Comparison of ENCODE assay signal across 24 mouse cellular contexts in genomic region chr9:23407935-23408781, GRCm38 (mm10).
DNase-seq lines count a peak whose midpoint lies in the region; ATAC-seq lines count a peak whose summit lies in the region.
"Had no signal": no experiment of that assay in that cellular context is flagged by ENCODE, and none has a peak within 500 bp of the region (broad histone marks: within the 10 kb centered on the region; RNA-seq: fewer than 3 reads in every experiment).

No protein-coding gene starts in this region.

- no peak overlapping the region for H3K9ac ChIP-seq in hindbrain, embryonic 16.5 days (ENCODE audit: low read depth, low read length)
- no peak overlapping the region for H3K9ac ChIP-seq in hindbrain, embryonic 13.5 days
- no peak overlapping the region for H3K9ac ChIP-seq in forebrain, embryonic 16.5 days (replicated peaks; ENCODE audit: low read depth, low read length)
- H3K9ac ChIP-seq: embryonic facial prominence, embryonic 12.5 days; heart, embryonic 15.5 days; liver, embryonic 12.5 days; neural tube, embryonic 15.5 days had no signal

- H3K4me3 ChIP-seq in hindbrain, embryonic 16.5 days (ENCODE audit: low read length) = no peak overlapping the region
- no peak overlapping the region for H3K4me3 ChIP-seq in hindbrain, embryonic 13.5 days
- H3K4me3 ChIP-seq in forebrain, embryonic 16.5 days (replicated peaks; ENCODE audit: low read length) = no peak overlapping the region
- H3K4me3 ChIP-seq: embryonic facial prominence, embryonic 12.5 days; erythroblast, embryonic 14.5 days; heart, adult 2 months; heart, embryonic 15.5 days; liver, embryonic 12.5 days; megakaryocyte, embryonic 14.5 days; neural tube, embryonic 15.5 days had no signal

- H3K27me3 ChIP-seq in hindbrain, embryonic 16.5 days (replicated peaks; ENCODE audit: control insufficient read depth, insufficient read depth, low read length) = no peaks in the 10 kb centered on the region
- H3K27me3 ChIP-seq in hindbrain, embryonic 13.5 days = no peaks in the 10 kb centered on the region
- no peaks in the 10 kb centered on the region for H3K27me3 ChIP-seq in forebrain, embryonic 16.5 days (replicated peaks; ENCODE audit: control insufficient read depth, insufficient read depth, low read length)
- H3K27me3 ChIP-seq: embryonic facial prominence, embryonic 12.5 days; heart, embryonic 15.5 days; liver, embryonic 12.5 days; megakaryocyte, embryonic 14.5 days; neural tube, embryonic 15.5 days had no signal

- 59% methylated on average over 3 of the region's 3 CpGs for WGBS in hindbrain, embryonic 16.5 days
- 58% methylated on average over 3 of the region's 3 CpGs for WGBS in hindbrain, embryonic 13.5 days
- WGBS in forebrain, embryonic 16.5 days = 15% methylated on average over 3 of the region's 3 CpGs

- H3K36me3 ChIP-seq in hindbrain, embryonic 16.5 days (ENCODE audit: control insufficient read depth, insufficient read depth, low read length) = no peaks in the 10 kb centered on the region; the same call in 1 of the 2 replicates
- H3K36me3 ChIP-seq in hindbrain, embryonic 13.5 days = no peaks in the 10 kb centered on the region
- H3K36me3 ChIP-seq in forebrain, embryonic 16.5 days (ENCODE audit: control insufficient read depth, insufficient read depth) = no peaks in the 10 kb centered on the region
- H3K36me3 ChIP-seq: embryonic facial prominence, embryonic 12.5 days; heart, embryonic 15.5 days; liver, embryonic 12.5 days; neural tube, embryonic 15.5 days had no signal

- peak; percentile 24 to 64 for DNase-seq in cerebellum, postnatal 14 days
- DNase-seq in brain, adult 2 months (ENCODE audit: low read depth, low spot score) = peak; percentile 53
- no peak for DNase-seq in retina, embryonic 14.5 days (ENCODE audit: low spot score)
- no peak for DNase-seq in kidney, adult 8-10 months
- DNase-seq: adrenal gland, postnatal 36 days; B cell, adult 2 months; gastrocnemius, postnatal 14 days; heart, adult 2 months; kidney, adult 2 months; kidney, postnatal 25 days; lung, adult 2 months; right cerebral cortex, postnatal 14 days; spleen, adult 18-20 months; thymus, postnatal 36 days had no signal

- no peak for ATAC-seq in cerebellum, adult (ENCODE audit: insufficient number of reproducible peaks, low FRiP score, low TSS enrichment)
- ATAC-seq in hindbrain, embryonic 16.5 days = peak; percentile 75
- no peak; the same call in 1 of the 2 replicates for ATAC-seq in hindbrain, embryonic 13.5 days (ENCODE audit: low FRiP score)
- ATAC-seq in forebrain, embryonic 16.5 days = peak; percentile 91
- ATAC-seq: liver, embryonic 12.5 days had no signal

- no peaks in the 10 kb centered on the region for H3K4me1 ChIP-seq in hindbrain, embryonic 16.5 days (ENCODE audit: control insufficient read depth, insufficient read depth, low read depth, low read length)
- 0 out of 2 replicates have a peak, but pooled peaks cover 3% of the 10 kb centered on the region for H3K4me1 ChIP-seq in hindbrain, embryonic 13.5 days (replicated peaks)
- peaks cover 4% of the 10 kb centered on the region for H3K4me1 ChIP-seq in forebrain, embryonic 16.5 days (replicated peaks; ENCODE audit: control insufficient read depth, insufficient read depth, low read length)
- H3K4me1 ChIP-seq: embryonic facial prominence, embryonic 12.5 days; liver, embryonic 12.5 days; megakaryocyte, embryonic 14.5 days; neural tube, embryonic 15.5 days had no signal

- no peak overlapping the region for H3K27ac ChIP-seq in hindbrain, embryonic 16.5 days (ENCODE audit: low read depth, low read length)
- no peak overlapping the region for H3K27ac ChIP-seq in hindbrain, embryonic 13.5 days
- peak overlapping the region; percentile 44; the same call in 1 of the 2 replicates for H3K27ac ChIP-seq in forebrain, embryonic 16.5 days (ENCODE audit: low read length)
- H3K27ac ChIP-seq: embryonic facial prominence, embryonic 12.5 days; heart, adult 2 months; liver, embryonic 12.5 days; neural tube, embryonic 15.5 days had no signal

- no peaks in the 10 kb centered on the region for H3K9me3 ChIP-seq in hindbrain, embryonic 16.5 days (ENCODE audit: control insufficient read depth, low read length)
- no peaks in the 10 kb centered on the region for H3K9me3 ChIP-seq in hindbrain, embryonic 13.5 days
- no peaks in the 10 kb centered on the region for H3K9me3 ChIP-seq in forebrain, embryonic 16.5 days (ENCODE audit: control insufficient read depth, low read length)
- H3K9me3 ChIP-seq: embryonic facial prominence, embryonic 12.5 days; heart, embryonic 15.5 days; liver, embryonic 12.5 days; neural tube, embryonic 15.5 days had no signal

- no peak overlapping the region for H3K4me2 ChIP-seq in hindbrain, embryonic 16.5 days (ENCODE audit: low read length)
- no peak overlapping the region for H3K4me2 ChIP-seq in hindbrain, embryonic 13.5 days
- no peak overlapping the region for H3K4me2 ChIP-seq in forebrain, embryonic 16.5 days (ENCODE audit: low read length)
- H3K4me2 ChIP-seq: embryonic facial prominence, embryonic 12.5 days; heart, embryonic 15.5 days; liver, embryonic 12.5 days; neural tube, embryonic 15.5 days had no signal

Comparison
In these comparisons a context has a peak if more than half of its experiments do, and no peak if none do; other contexts are left out.
1. ATAC-seq: peak in hindbrain, embryonic 16.5 days (single experiment) and forebrain, embryonic 16.5 days (single experiment); none in cerebellum, adult (single experiment) and hindbrain, embryonic 13.5 days (single experiment).
2. DNase-seq: peak in cerebellum, postnatal 14 days (2 of 2) and brain, adult 2 months (single experiment); none in retina, embryonic 14.5 days (single experiment) and kidney, adult 8-10 months (0 of 2).